Mouse (Mus musculus): ENCODE results near the gene Nup85. TPM values are rescaled to one million over a fixed set of nuclear protein-coding genes. Genes with fewer than 3 reads are reported as not detected.
A peak's percentile ranks its signal among the peaks of the same experiment; 100 is the strongest.

Gene Nup85
- polyA plus RNA-seq, 1 experiment, result 93.2 TPM

GRCm38 (mm10) chr11:115601174-115601573, 36.9 kb downstream of the Nup85 start:
- Histone ChIP-seq H3K4me1 (ENCODE audit: control insufficient read depth, insufficient read depth, low read length) (peaks cover 15% of the 10 kb centered on the region; the same call in 1 of the 2 replicates), H3K27ac (ENCODE audit: insufficient read depth, low read length) (no peak overlapping the region), H3K4me3 (replicated peaks; ENCODE audit: insufficient read depth, low read depth, low read length) (no peak overlapping the region), H3K27me3 (ENCODE audit: control insufficient read depth, insufficient read depth, low read length) (no peaks in the 10 kb centered on the region)
- no peak for DNase-seq
- 89% methylated on average over 4 of the region's 4 CpGs for WGBS
- TF ChIP-seq POLR2A (IDR thresholded peaks at IDR 0.05; ENCODE audit: borderline replicate concordance, insufficient read depth, low read length) (no peak), CTCF (IDR thresholded peaks at IDR 0.05; ENCODE audit: borderline replicate concordance, insufficient read depth, low read depth, low read length) (no peak)

- Histone ChIP-seq H3K27me3 (ENCODE audit: control insufficient read depth, insufficient read depth, low read length) (no peaks in the 10 kb centered on the region), H3K27ac (ENCODE audit: insufficient read depth, low read length) (peak overlapping the region; percentile 100; the same call in 1 of the 2 replicates), H3K4me1 (ENCODE audit: control insufficient read depth, insufficient read depth, low read length) (peaks cover 15% of the 10 kb centered on the region; the same call in 1 of the 2 replicates), H3K4me3 (replicated peaks; ENCODE audit: insufficient read depth, low read depth, low read length) (peak overlapping the region; percentile 83)
- DNase-seq, result no peak
- 5% methylated on average over 15 of the region's 15 CpGs for WGBS
- TF ChIP-seq CTCF (IDR thresholded peaks at IDR 0.05; ENCODE audit: borderline replicate concordance, insufficient read depth, low read depth, low read length) (no peak), POLR2A (IDR thresholded peaks at IDR 0.05; ENCODE audit: borderline replicate concordance, insufficient read depth, low read length) (no peak)
These were observed 38.9 kb downstream of the Nup85 start for GRCm38 (mm10) chr11:115603128-115603475.

GRCm38 (mm10) chr11:115603476-115604303, 39.5 kb downstream of the Nup85 start, which contains the start of the genes Mrps7 and Gga3:
Gene Mrps7, plus strand, starts transcription at chr11:115603925.
Gene Gga3, minus strand, starts transcription at chr11:115604051.
- Histone ChIP-seq H3K4me1 (ENCODE audit: control insufficient read depth, insufficient read depth, low read length) (peaks cover 15% of the 10 kb centered on the region; the same call in 1 of the 2 replicates), H3K27me3 (ENCODE audit: control insufficient read depth, insufficient read depth, low read length) (no peaks in the 10 kb centered on the region), H3K27ac (ENCODE audit: insufficient read depth, low read length) (peak within 1 kb of the TSS; percentile 100), H3K4me3 (replicated peaks; ENCODE audit: insufficient read depth, low read depth, low read length) (peak within 1 kb of the TSS; percentile 83)
- WGBS, result under 1% methylated on average over 92 of the region's 93 CpGs
- DNase-seq, result peak; percentile 89 to 91
- peak; percentile 85 for TF ChIP-seq POLR2A (IDR thresholded peaks at IDR 0.05; ENCODE audit: borderline replicate concordance, insufficient read depth, low read length)
- no peak for TF ChIP-seq CTCF (IDR thresholded peaks at IDR 0.05; ENCODE audit: borderline replicate concordance, insufficient read depth, low read depth, low read length)

GRCm38 (mm10) chr11:115604304-115604696, 40.1 kb downstream of the Nup85 start:
- Histone ChIP-seq H3K4me3 (replicated peaks; ENCODE audit: insufficient read depth, low read depth, low read length) (peak overlapping the region; percentile 83), H3K4me1 (ENCODE audit: control insufficient read depth, insufficient read depth, low read length) (peaks cover 20% of the 10 kb centered on the region; the same call in 1 of the 2 replicates), H3K27ac (ENCODE audit: insufficient read depth, low read length) (peak overlapping the region; percentile 100), H3K27me3 (ENCODE audit: control insufficient read depth, insufficient read depth, low read length) (no peaks in the 10 kb centered on the region)
- under 1% methylated on average over 26 of the region's 26 CpGs for WGBS
- no peak for DNase-seq
- TF ChIP-seq CTCF (IDR thresholded peaks at IDR 0.05; ENCODE audit: borderline replicate concordance, insufficient read depth, low read depth, low read length) (no peak), POLR2A (IDR thresholded peaks at IDR 0.05; ENCODE audit: borderline replicate concordance, insufficient read depth, low read length) (no peak)

GRCm38 (mm10) chr11:115606733-115607132, 42.5 kb downstream of the Nup85 start:
- Histone ChIP-seq H3K27ac (ENCODE audit: insufficient read depth, low read length) (no peak overlapping the region), H3K27me3 (ENCODE audit: control insufficient read depth, insufficient read depth, low read length) (no peaks in the 10 kb centered on the region), H3K4me1 (ENCODE audit: control insufficient read depth, insufficient read depth, low read length) (peaks cover 13% of the 10 kb centered on the region; the same call in 1 of the 2 replicates), H3K4me3 (replicated peaks; ENCODE audit: insufficient read depth, low read depth, low read length) (no peak overlapping the region)
- DNase-seq, result no peak
- 91% methylated on average over 18 of the region's 18 CpGs for WGBS
- no peak for TF ChIP-seq CTCF (IDR thresholded peaks at IDR 0.05; ENCODE audit: borderline replicate concordance, insufficient read depth, low read depth, low read length)
- TF ChIP-seq POLR2A (IDR thresholded peaks at IDR 0.05; ENCODE audit: borderline replicate concordance, insufficient read depth, low read length), result no peak

GRCm38 (mm10) chr11:115608421-115609399, 44.5 kb downstream of the Nup85 start:
- Histone ChIP-seq H3K4me1 (ENCODE audit: control insufficient read depth, insufficient read depth, low read length) (0 out of 2 replicates have a peak, but pooled peaks cover 4% of the 10 kb centered on the region), H3K27ac (ENCODE audit: insufficient read depth, low read length) (0 out of 2 replicates have a peak overlapping the region, but pooled peaks have one; percentile 8), H3K4me3 (replicated peaks; ENCODE audit: insufficient read depth, low read depth, low read length) (no peak overlapping the region), H3K27me3 (ENCODE audit: control insufficient read depth, insufficient read depth, low read length) (no peaks in the 10 kb centered on the region)
- WGBS, result 26% methylated on average over 23 of the region's 23 CpGs
- TF ChIP-seq POLR2A (IDR thresholded peaks at IDR 0.05; ENCODE audit: borderline replicate concordance, insufficient read depth, low read length), result no peak
- TF ChIP-seq CTCF (IDR thresholded peaks at IDR 0.05; ENCODE audit: borderline replicate concordance, insufficient read depth, low read depth, low read length), result no peak
- DNase-seq, result no peak

GRCm38 (mm10) chr11:115609576-115609975, 45.3 kb downstream of the Nup85 start:
- DNase-seq, result no peak
- no peak overlapping the region for H3K27ac ChIP-seq (ENCODE audit: insufficient read depth, low read length)
- 0 out of 2 replicates have a peak, but pooled peaks cover 4% of the 10 kb centered on the region for H3K4me1 ChIP-seq (ENCODE audit: control insufficient read depth, insufficient read depth, low read length)
- TF ChIP-seq POLR2A (IDR thresholded peaks at IDR 0.05; ENCODE audit: borderline replicate concordance, insufficient read depth, low read length), result no peak
- TF ChIP-seq CTCF (IDR thresholded peaks at IDR 0.05; ENCODE audit: borderline replicate concordance, insufficient read depth, low read depth, low read length), result no peak
- no peaks in the 10 kb centered on the region for H3K27me3 ChIP-seq (ENCODE audit: control insufficient read depth, insufficient read depth, low read length)
- WGBS, result 70% methylated on average over 3 of the region's 3 CpGs
- no peak overlapping the region for H3K4me3 ChIP-seq (replicated peaks; ENCODE audit: insufficient read depth, low read depth, low read length)

All from cerebellum, adult 2 months (tissue).